Mouse (Mus musculus): ENCODE measurements at regions not wholly inside any gene's neighbourhood (a gene's known extent, or its start where the extent isn't known, plus 50 kb on each side); places are given as distances from the start of the nearest gene placed in this dataset.

DNA sequence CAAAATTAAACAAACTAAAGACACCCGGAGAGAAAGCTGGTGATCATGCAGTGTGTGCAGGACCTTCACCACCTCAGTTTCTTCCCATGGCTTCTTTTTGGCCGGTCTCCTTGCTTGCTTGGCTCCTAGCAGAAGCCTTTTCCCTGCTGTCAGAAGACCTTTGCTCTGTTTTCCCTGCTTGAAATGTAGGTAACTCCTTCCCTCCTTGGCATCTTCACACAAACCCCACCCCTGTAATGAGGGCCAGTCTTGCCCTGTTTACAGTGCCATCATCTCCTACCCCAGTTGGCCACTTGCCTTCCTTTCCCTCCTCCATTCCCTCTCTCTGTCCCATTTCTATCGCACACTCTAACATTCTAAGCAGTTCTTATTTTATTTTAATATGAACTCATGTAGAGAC, 69.7 kb upstream of the Lama4 start:
- 88% methylated on average over 3 of the region's 3 CpGs for WGBS
- Histone ChIP-seq H3K9me3 (ENCODE audit: control insufficient read depth, low read length) (no peaks in the 10 kb centered on the region), H3K4me2 (ENCODE audit: low read depth, low read length, severe bottlenecking) (no peak overlapping the region), H3K27ac (ENCODE audit: low read depth, low read length) (no peak overlapping the region), H3K4me3 (ENCODE audit: low read depth, low read length) (no peak overlapping the region), H3K4me1 (replicated peaks; ENCODE audit: control insufficient read depth, insufficient read depth, low read length) (no peaks in the 10 kb centered on the region), H3K9ac (ENCODE audit: low read length) (no peak overlapping the region), H3K27me3 (ENCODE audit: control insufficient read depth, insufficient read depth, low read length) (no peaks in the 10 kb centered on the region), H3K36me3 (ENCODE audit: control insufficient read depth, insufficient read depth, low read length) (no peaks in the 10 kb centered on the region)
- ATAC-seq (replicated peaks; ENCODE audit: low FRiP score), result no peak
- DNase-seq (ENCODE audit: low spot score), result no peak

DNA sequence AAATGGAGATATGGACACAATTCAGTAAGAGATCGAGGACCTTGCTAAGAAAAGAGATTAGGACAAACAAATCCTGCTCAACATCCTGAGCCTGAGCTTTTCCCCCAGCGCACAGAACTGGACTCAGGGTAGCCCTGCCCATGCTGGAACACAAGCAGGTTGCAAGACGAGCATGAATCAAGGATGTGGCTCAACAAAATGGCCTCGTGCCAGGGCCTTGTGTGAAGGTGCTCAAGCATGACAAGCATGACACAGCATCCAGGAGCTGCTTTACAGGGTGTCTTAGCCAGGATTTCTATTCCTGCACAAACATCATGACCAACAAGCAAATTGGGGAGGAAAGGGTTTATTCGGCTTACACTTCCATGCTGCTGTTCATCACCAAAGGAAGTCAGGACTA, 67.7 kb upstream of the Lama4 start:
- Histone ChIP-seq H3K27ac (ENCODE audit: low read depth, low read length) (no peak overlapping the region), H3K36me3 (ENCODE audit: control insufficient read depth, insufficient read depth, low read length) (no peaks in the 10 kb centered on the region), H3K4me3 (ENCODE audit: low read depth, low read length) (no peak overlapping the region), H3K9me3 (ENCODE audit: control insufficient read depth, low read length) (no peaks in the 10 kb centered on the region), H3K27me3 (ENCODE audit: control insufficient read depth, insufficient read depth, low read length) (no peaks in the 10 kb centered on the region), H3K4me1 (replicated peaks; ENCODE audit: control insufficient read depth, insufficient read depth, low read length) (no peaks in the 10 kb centered on the region), H3K9ac (ENCODE audit: low read length) (no peak overlapping the region), H3K4me2 (ENCODE audit: low read depth, low read length, severe bottlenecking) (no peak overlapping the region)
- no peak for ATAC-seq (replicated peaks; ENCODE audit: low FRiP score)
- no peak for DNase-seq (ENCODE audit: low spot score)
- WGBS, result 72% methylated on average over 5 of the region's 5 CpGs

DNA sequence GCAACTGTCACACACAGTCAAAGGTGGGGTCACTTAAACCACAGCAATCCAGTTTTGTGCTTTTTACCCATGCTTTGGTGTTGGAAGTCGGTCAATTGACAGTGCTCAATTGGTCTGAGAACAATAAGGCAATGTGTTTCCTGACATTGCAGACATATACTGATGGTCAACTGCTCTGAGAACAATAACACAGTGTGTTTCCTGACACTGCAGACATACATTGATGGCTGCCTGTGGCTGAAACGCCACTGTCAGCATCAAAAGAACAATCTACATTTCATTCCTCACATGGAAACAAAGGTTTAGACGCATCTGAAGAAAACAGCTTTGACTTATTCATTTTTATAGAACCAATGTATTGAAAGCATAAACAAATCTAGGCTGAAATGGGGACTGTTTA, 59.2 kb upstream of the Lama4 start:
- Histone ChIP-seq H3K9me3 (ENCODE audit: control insufficient read depth, low read length) (no peaks in the 10 kb centered on the region), H3K4me1 (replicated peaks; ENCODE audit: control insufficient read depth, insufficient read depth, low read length) (no peaks in the 10 kb centered on the region), H3K36me3 (ENCODE audit: control insufficient read depth, insufficient read depth, low read length) (no peaks in the 10 kb centered on the region), H3K4me2 (ENCODE audit: low read depth, low read length, severe bottlenecking) (no peak overlapping the region), H3K27ac (ENCODE audit: low read depth, low read length) (no peak overlapping the region), H3K9ac (ENCODE audit: low read length) (no peak overlapping the region), H3K4me3 (ENCODE audit: low read depth, low read length) (no peak overlapping the region), H3K27me3 (ENCODE audit: control insufficient read depth, insufficient read depth, low read length) (no peaks in the 10 kb centered on the region)
- 46% methylated on average over 3 of the region's 3 CpGs for WGBS
- DNase-seq (ENCODE audit: low spot score) (no peak), ATAC-seq (replicated peaks; ENCODE audit: low FRiP score) (no peak)

- Histone ChIP-seq H3K4me3 (ENCODE audit: low read depth, low read length) (no peak overlapping the region), H3K4me2 (ENCODE audit: low read depth, low read length, severe bottlenecking) (no peak overlapping the region), H3K4me1 (replicated peaks; ENCODE audit: control insufficient read depth, insufficient read depth, low read length) (no peaks in the 10 kb centered on the region), H3K27ac (ENCODE audit: low read depth, low read length) (no peak overlapping the region), H3K36me3 (ENCODE audit: control insufficient read depth, insufficient read depth, low read length) (no peaks in the 10 kb centered on the region), H3K27me3 (ENCODE audit: control insufficient read depth, insufficient read depth, low read length) (no peaks in the 10 kb centered on the region), H3K9ac (ENCODE audit: low read length) (no peak overlapping the region), H3K9me3 (ENCODE audit: control insufficient read depth, low read length) (no peaks in the 10 kb centered on the region)
- ATAC-seq (replicated peaks; ENCODE audit: low FRiP score), result no peak
- 83% methylated on average over 2 of the region's 2 CpGs for WGBS
- DNase-seq (ENCODE audit: low spot score), result no peak
These were observed 57.5 kb upstream of the Lama4 start for GRCm38 (mm10) chr10:38907835-38908234.

DNA sequence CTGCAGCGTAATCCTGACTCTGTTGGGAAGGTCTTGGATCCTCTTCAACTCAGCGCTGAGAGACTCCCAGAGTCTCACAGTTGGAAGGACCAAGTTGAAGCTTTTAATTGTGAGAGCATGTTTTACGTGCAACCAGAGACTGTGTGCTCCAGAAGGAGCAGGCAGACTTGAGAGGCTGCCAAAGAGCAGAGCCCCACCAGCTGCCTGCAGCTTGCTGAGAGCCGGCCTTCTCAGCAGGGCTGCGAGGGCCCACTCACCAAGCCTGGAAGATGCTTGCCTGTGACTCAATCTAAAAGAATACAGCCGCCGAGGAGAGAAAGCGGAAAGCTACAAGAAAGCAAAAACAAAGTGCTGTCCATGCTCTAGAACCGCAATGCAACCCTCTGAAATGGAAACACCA, 57.0 kb upstream of the Lama4 start:
- no peak overlapping the region for H3K4me2 ChIP-seq (ENCODE audit: low read depth, low read length, severe bottlenecking)
- WGBS, result 68% methylated on average over 9 of the region's 9 CpGs
- H3K36me3 ChIP-seq (ENCODE audit: control insufficient read depth, insufficient read depth, low read length), result no peaks in the 10 kb centered on the region
- no peaks in the 10 kb centered on the region for H3K9me3 ChIP-seq (ENCODE audit: control insufficient read depth, low read length)
- no peaks in the 10 kb centered on the region for H3K4me1 ChIP-seq (replicated peaks; ENCODE audit: control insufficient read depth, insufficient read depth, low read length)
- no peak for ATAC-seq (replicated peaks; ENCODE audit: low FRiP score)
- no peaks in the 10 kb centered on the region for H3K27me3 ChIP-seq (ENCODE audit: control insufficient read depth, insufficient read depth, low read length)
- no peak overlapping the region for H3K4me3 ChIP-seq (ENCODE audit: low read depth, low read length)
- no peak for DNase-seq (ENCODE audit: low spot score)
- no peak overlapping the region for H3K9ac ChIP-seq (ENCODE audit: low read length)
- no peak overlapping the region for H3K27ac ChIP-seq (ENCODE audit: low read depth, low read length)

DNA sequence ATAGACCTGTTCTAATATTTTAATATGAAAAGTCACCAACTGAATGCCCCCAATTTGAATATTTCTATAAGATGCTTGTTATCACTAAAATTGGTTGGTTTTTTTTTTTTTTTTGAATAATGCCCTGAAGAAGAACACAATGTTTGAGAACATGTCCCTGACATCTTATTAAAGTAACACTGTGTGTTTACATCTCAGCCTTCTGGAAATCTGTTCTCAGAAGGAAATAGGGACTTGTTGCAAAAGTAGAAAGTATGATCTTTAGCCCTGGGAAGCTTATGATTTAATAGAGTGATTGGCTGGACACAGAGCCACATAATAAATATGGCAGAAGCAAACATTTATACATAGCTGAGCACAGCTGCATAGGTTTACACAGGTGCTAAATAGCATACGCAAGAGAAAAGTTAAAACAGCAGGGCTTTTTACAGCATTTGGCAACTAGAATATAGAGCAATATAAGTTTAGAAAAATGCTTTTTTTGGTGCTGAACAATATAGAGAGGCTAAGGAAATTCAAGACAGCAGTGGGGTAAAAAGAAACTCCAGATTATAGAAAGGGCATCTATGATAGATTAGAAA, 56.1 kb upstream of the Lama4 start:
- Histone ChIP-seq H3K9me3 (ENCODE audit: control insufficient read depth, low read length) (no peaks in the 10 kb centered on the region), H3K4me2 (ENCODE audit: low read depth, low read length, severe bottlenecking) (no peak overlapping the region), H3K4me1 (replicated peaks; ENCODE audit: control insufficient read depth, insufficient read depth, low read length) (no peaks in the 10 kb centered on the region), H3K36me3 (ENCODE audit: control insufficient read depth, insufficient read depth, low read length) (no peaks in the 10 kb centered on the region), H3K4me3 (ENCODE audit: low read depth, low read length) (no peak overlapping the region), H3K27me3 (ENCODE audit: control insufficient read depth, insufficient read depth, low read length) (no peaks in the 10 kb centered on the region), H3K27ac (ENCODE audit: low read depth, low read length) (no peak overlapping the region), H3K9ac (ENCODE audit: low read length) (no peak overlapping the region)
- no peak for ATAC-seq (replicated peaks; ENCODE audit: low FRiP score)
- no peak for DNase-seq (ENCODE audit: low spot score)
- 98% methylated on average over 1 of the region's 1 CpGs for WGBS

DNA sequence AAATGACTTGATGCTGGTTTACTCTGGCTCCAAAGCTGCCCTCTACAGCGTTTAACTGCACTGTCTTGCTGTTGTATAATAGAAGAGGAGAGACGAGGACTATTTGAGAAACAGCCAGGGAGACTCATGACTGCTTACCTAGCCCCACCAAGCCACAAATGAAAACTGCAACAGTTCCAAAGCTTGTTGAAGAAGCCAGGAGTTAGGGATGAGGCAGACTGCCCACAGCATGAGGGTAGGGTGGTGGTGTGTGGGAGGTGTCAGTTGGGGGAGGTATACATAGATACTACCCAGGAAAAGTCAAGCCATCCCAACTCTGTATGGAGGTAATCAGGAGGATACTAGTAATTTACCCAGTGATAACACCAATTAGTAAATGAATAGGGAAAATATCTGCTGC, 55.5 kb upstream of the Lama4 start:
- Histone ChIP-seq H3K27ac (ENCODE audit: low read depth, low read length) (no peak overlapping the region), H3K9ac (ENCODE audit: low read length) (no peak overlapping the region), H3K36me3 (ENCODE audit: control insufficient read depth, insufficient read depth, low read length) (no peaks in the 10 kb centered on the region), H3K4me2 (ENCODE audit: low read depth, low read length, severe bottlenecking) (no peak overlapping the region), H3K4me3 (ENCODE audit: low read depth, low read length) (no peak overlapping the region), H3K9me3 (ENCODE audit: control insufficient read depth, low read length) (no peaks in the 10 kb centered on the region), H3K27me3 (ENCODE audit: control insufficient read depth, insufficient read depth, low read length) (no peaks in the 10 kb centered on the region), H3K4me1 (replicated peaks; ENCODE audit: control insufficient read depth, insufficient read depth, low read length) (no peaks in the 10 kb centered on the region)
- no peak for ATAC-seq (replicated peaks; ENCODE audit: low FRiP score)
- DNase-seq (ENCODE audit: low spot score), result no peak
- 79% methylated on average over 2 of the region's 2 CpGs for WGBS

- Histone ChIP-seq H3K4me1 (replicated peaks; ENCODE audit: control insufficient read depth, insufficient read depth, low read length) (no peaks in the 10 kb centered on the region), H3K4me2 (ENCODE audit: low read depth, low read length, severe bottlenecking) (no peak overlapping the region), H3K4me3 (ENCODE audit: low read depth, low read length) (no peak overlapping the region), H3K9ac (ENCODE audit: low read length) (no peak overlapping the region), H3K36me3 (ENCODE audit: control insufficient read depth, insufficient read depth, low read length) (no peaks in the 10 kb centered on the region), H3K9me3 (ENCODE audit: control insufficient read depth, low read length) (no peaks in the 10 kb centered on the region), H3K27me3 (ENCODE audit: control insufficient read depth, insufficient read depth, low read length) (no peaks in the 10 kb centered on the region), H3K27ac (ENCODE audit: low read depth, low read length) (no peak overlapping the region)
- DNase-seq (ENCODE audit: low spot score) (no peak), ATAC-seq (replicated peaks; ENCODE audit: low FRiP score) (no peak)
- WGBS, result 76% methylated on average over 2 of the region's 2 CpGs
These were observed 52.3 kb upstream of the Lama4 start for GRCm38 (mm10) chr10:38913013-38913412.

Measured in forebrain, embryonic 11.5 days (tissue).